Mouse (Mus musculus) lung, adult 2 months (tissue): ENCODE data around the gene Spred1.

Source experiments
- CTCF ChIP-seq: fragments of 200-500 bp; IDR thresholded peaks from 2 replicates; pipeline ENCODE4 v1.5.1; 2011; ENCODE audit warnings: mild to moderate bottlenecking, low read length, control low read depth; ENCODE audit not compliant: insufficient read depth
- POLR2A ChIP-seq: fragments of 200-500 bp; IDR thresholded peaks from 2 replicates; pipeline ENCODE4 v1.6.1; 2011; ENCODE audit warnings: low read depth, mild to moderate bottlenecking, control low read depth, low read length, borderline replicate concordance; ENCODE audit errors: extremely low read depth

- TF ChIP-seq CTCF, result peak; percentile 64
- TF ChIP-seq POLR2A, result peak; percentile 63; the same call in 1 of the 2 replicates
Measured at GRCm38 (mm10) chr2:117120246-117121211, 645 bp upstream of the Spred1 start.
